Mouse (Mus musculus) kidney, adult 2 months (tissue): ENCODE measurements at regions not wholly inside any gene's neighbourhood (a gene's known extent, or its start where the extent isn't known, plus 50 kb on each side); places are given as distances from the start of the nearest gene placed in this dataset.

ENCODE experiments used
- DNase-seq: peaks from one replicate; pipeline ENCODE4 v3.0.0; 2021
- H3K27ac ChIP-seq: fragments of 200-500 bp; 2 replicates; pipeline ENCODE4 v1.5.1; 2012; ENCODE audit warnings: low read depth, low read length, control low read depth, inconsistent platforms; ENCODE audit not compliant: insufficient read depth
- H3K27me3 ChIP-seq: fragments of 200-500 bp; replicated peaks from 2 replicates; pipeline ENCODE4 v1.6.1; 2012; ENCODE audit warnings: mild to moderate bottlenecking, moderate library complexity, low read length, inconsistent platforms; ENCODE audit not compliant: control insufficient read depth, insufficient read depth
- H3K36me3 ChIP-seq: fragments of 200-500 bp; 2 replicates; pipeline ENCODE4 v1.6.1; 2012; ENCODE audit warnings: mild to moderate bottlenecking, moderate library complexity, low read length, inconsistent platforms; ENCODE audit not compliant: control insufficient read depth, insufficient read depth
- H3K4me1 ChIP-seq: fragments of 200-500 bp; 2 replicates; pipeline ENCODE4 v1.6.1; 2011; ENCODE audit warnings: low read length; ENCODE audit not compliant: control insufficient read depth, insufficient read depth
- H3K4me3 ChIP-seq: fragments of 200-500 bp; 2 replicates; pipeline ENCODE4 v1.5.1; 2011; ENCODE audit warnings: mild to moderate bottlenecking, low read depth, low read length, control low read depth; ENCODE audit not compliant: insufficient read depth
- CTCF ChIP-seq: fragments of 200-500 bp; conservative IDR thresholded peaks from 2 replicates; pipeline ENCODE4 v1.5.1; 2011; ENCODE audit warnings: low read depth, mild to moderate bottlenecking, control low read depth, low read length, moderate library complexity, mixed read lengths; ENCODE audit not compliant: insufficient read depth, insufficient read length
- POLR2A ChIP-seq: fragments of 200-500 bp; IDR thresholded peaks from one replicate; pipeline ENCODE4 v1.6.1; 2011; ENCODE audit warnings: low read depth, low read length, control low read depth
- WGBS: fragments of 180-500 bp; shearing (Covaris S2); methylation state at CpG from one replicate; pipeline ENCODE4 v1.1.7; 2018; 5-methylcytosine and 5-hydroxymethylcytosine counted together

DNA sequence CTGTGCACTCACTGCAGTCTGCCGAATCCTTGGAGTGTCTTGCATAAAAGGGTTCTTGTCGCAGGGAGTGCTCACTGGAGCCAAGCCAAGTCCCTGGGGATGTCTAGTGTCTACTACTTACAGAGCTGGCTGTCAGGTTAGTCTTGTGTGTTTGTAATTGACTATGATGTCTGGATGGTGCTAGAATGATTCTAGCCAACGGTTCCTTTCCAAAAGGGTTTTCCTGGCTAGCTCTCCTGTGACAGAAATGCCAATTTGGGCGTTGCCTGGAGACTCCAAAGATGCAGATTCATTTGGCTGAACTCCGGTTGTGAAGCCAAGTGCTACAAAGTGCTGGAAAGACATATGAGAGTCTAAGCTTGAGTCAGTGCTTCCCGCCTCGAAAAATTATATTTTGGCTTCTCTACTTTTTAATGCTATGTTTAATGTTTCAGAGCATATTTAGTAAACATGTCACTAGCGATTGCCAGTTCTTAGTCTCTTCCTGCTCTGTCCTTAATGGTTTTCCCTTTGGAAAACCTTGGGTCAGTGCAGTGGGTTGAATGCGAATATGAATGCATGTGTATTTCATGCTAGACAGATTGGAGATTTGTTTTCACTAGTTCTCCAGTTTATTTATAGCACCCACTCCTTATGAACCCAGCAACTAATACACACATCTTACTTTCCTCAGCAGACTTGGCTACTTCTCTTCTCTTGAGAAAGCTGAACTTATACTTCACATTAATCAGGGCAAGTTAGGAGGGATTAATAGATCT lies 162.2 kb upstream of the Etaa1 start:
- Histone ChIP-seq H3K36me3 (no peaks in the 10 kb centered on the region), H3K4me1 (no peaks in the 10 kb centered on the region), H3K4me3 (no peak overlapping the region), H3K27me3 (no peaks in the 10 kb centered on the region), H3K27ac (no peak overlapping the region)
- TF ChIP-seq CTCF (no peak), POLR2A (no peak)
- DNase-seq = no peak
- 81% methylated on average over 9 of the region's 9 CpGs for WGBS

DNA sequence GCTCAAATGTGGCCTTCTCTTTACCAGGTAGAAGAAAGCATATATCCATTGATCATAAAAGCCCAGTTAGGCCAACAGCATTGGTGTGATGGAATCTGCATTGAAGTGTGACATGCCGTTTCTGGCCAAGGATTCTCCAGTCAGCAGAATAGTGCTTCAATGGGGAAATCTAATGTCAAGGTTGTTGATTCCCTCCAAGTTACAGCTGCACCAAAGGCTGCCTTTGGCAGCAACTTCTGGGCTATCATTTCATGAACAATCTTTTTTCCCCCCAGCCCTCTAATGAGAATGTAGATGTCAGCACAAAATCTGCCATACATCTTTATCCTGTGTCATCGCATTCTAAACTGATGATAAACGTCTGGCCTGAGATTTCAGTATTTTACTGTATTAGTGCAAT lies 149.2 kb upstream of the Etaa1 start:
- TF ChIP-seq CTCF = no peak
- TF ChIP-seq POLR2A = no peak
- Histone ChIP-seq H3K4me3 (no peak overlapping the region), H3K27me3 (no peaks in the 10 kb centered on the region), H3K27ac (no peak overlapping the region), H3K4me1 (no peaks in the 10 kb centered on the region), H3K36me3 (no peaks in the 10 kb centered on the region)
- WGBS = 80% methylated on average over 3 of the region's 3 CpGs
- DNase-seq = no peak

DNA sequence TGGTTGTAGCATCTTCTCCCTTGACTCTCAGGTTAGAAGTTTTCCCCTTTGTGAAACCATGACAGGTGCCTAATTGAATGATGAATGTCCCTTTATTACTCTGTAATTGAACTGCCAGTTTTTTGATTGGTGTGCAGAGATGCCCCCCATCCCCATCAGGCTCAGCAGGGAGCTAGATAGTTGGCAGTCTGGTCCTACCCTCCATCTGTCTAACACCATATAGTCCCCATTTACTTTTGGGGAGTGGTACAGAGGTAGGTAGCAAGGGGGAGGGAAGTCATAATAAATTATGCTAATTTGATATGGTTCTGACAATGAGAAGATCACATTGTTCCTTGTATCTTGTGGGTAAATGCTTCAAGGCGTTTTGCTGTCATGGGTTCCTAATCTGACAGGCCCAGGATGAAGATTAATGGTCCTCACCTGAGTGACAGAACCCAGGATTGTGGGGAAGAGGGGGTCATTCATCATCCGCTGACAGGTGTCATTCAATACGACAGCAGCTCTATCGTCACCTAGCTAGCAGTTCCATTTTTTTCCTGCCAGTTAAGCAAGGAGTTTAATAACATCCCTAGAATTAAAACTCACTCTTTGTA lies 122.3 kb upstream of the Etaa1 start:
- no peak for DNase-seq
- TF ChIP-seq POLR2A = no peak
- TF ChIP-seq CTCF = no peak
- Histone ChIP-seq H3K27me3 (no peaks in the 10 kb centered on the region), H3K27ac (no peak overlapping the region), H3K4me3 (no peak overlapping the region), H3K4me1 (no peaks in the 10 kb centered on the region), H3K36me3 (no peaks in the 10 kb centered on the region)
- WGBS = 66% methylated on average over 4 of the region's 4 CpGs

DNA sequence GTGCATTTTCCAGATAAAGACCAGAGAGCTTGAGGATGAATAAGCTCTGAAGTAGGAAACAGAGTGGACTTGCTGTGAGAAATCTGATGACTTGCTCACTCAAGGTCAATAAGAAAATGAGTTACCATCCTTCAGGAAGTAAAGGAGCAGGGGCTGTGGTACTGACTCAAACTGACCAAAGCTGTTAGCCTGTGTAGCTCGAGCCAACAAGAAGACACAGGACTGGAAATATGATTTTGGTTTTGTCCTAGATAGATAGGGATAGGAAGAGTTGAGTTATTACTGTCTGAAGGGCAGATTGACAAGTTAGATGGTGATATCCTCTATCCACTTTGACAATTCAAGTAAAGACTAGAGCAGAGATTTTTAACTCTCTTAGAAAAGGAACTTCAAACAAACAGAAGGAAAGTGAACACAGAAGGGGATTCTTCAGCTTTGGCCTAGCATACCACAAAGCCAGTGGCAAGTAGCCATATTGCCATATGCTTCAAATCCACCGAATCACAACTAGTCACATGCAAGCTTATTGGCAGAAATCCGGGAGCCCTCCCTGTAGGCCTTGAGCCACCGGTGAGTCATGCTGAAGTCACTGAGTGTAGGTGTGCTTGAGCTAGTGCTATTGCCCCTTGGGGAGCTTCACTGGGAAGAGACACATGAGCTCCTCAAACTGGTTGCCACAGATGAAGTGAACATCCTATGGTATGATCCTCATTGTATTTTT lies 117.1 kb upstream of the Etaa1 start:
- no peak for TF ChIP-seq POLR2A
- TF ChIP-seq CTCF = no peak
- H3K4me3 ChIP-seq = no peak overlapping the region
- no peak overlapping the region for H3K27ac ChIP-seq
- no peak for DNase-seq
- H3K36me3 ChIP-seq = no peaks in the 10 kb centered on the region
- no peaks in the 10 kb centered on the region for H3K4me1 ChIP-seq
- WGBS = 77% methylated on average over 4 of the region's 4 CpGs
- H3K27me3 ChIP-seq = no peaks in the 10 kb centered on the region

DNA sequence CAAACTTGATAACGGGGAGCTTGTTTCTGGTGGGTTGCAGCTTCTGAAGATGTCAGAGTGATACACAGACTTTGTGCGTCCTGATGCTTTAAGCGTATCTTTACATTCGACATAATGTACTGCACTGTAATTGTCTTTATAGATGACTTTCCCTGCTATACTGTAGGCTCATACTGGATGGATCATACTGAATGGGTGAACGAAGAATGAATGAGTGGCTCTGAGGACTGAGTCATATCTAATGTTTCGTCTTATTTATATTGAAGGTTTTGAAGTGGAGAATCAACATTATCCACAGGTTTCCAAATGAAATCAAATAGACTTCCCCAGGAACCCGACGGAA lies 116.3 kb upstream of the Etaa1 start:
- TF ChIP-seq CTCF (no peak), POLR2A (no peak)
- Histone ChIP-seq H3K27me3 (no peaks in the 10 kb centered on the region), H3K36me3 (no peaks in the 10 kb centered on the region), H3K4me3 (no peak overlapping the region), H3K27ac (no peak overlapping the region), H3K4me1 (no peaks in the 10 kb centered on the region)
- DNase-seq = no peak
- 78% methylated on average over 8 of the region's 8 CpGs for WGBS

DNA sequence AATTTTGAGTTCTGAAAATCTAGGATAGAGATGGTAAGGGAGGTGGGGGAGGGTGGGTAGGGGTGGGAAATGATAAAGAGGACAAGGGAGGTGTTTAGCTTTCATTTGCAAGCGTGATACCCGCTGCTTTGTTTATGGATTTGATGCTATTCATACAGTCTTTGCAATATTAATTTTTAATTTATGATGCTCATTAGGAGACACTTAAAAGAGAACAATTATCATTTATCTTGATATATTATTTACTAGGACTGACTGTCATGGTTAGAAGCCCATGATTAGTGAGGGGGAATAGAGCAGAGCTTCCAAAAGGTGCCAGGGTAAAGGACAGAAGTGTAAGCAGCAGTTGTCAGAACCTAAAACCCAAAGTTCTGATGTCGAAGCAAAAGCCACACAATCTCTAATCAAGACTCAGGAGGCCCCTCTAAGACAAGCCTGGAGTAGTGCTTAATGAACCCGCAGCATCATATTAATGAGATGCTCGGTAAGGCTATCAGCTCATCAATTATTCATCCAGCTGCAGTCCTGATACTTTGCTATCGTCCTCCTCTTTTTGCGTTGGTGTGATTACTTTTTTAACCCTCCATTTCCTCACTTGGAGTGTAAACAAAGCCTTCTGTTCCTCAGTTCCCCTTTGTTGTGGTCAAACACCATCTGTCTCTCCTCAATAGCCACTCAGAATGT lies 115.8 kb upstream of the Etaa1 start:
- Histone ChIP-seq H3K4me1 (no peaks in the 10 kb centered on the region), H3K27me3 (no peaks in the 10 kb centered on the region), H3K4me3 (no peak overlapping the region), H3K27ac (no peak overlapping the region), H3K36me3 (no peaks in the 10 kb centered on the region)
- 55% methylated on average over 7 of the region's 7 CpGs for WGBS
- DNase-seq = no peak
- no peak for TF ChIP-seq CTCF
- TF ChIP-seq POLR2A = no peak

DNA sequence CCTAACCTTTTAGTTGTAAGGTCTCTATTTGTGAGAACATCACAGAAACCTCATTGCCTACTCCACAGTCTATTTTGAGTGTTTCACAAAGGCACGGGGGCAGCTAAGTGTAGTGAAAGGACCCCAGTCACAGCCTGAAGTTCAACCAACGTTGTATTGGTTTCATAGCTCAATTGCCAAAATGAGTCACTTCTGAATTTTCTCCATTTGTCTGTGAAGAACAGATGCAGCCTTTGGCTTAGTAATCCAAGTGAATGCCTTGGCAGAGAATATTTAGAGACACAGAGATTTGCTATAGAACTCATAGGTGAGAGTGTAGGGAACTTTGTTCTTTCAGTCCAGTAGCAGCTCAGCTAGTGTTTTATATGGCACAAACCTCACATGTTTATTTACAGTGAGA lies 114.4 kb upstream of the Etaa1 start:
- no peak overlapping the region for H3K27ac ChIP-seq
- H3K36me3 ChIP-seq = no peaks in the 10 kb centered on the region
- H3K4me1 ChIP-seq = no peaks in the 10 kb centered on the region
- no peak overlapping the region for H3K4me3 ChIP-seq
- WGBS = 58% methylated on average over 2 of the region's 2 CpGs
- H3K27me3 ChIP-seq = no peaks in the 10 kb centered on the region
- TF ChIP-seq POLR2A = no peak
- no peak for TF ChIP-seq CTCF
- no peak for DNase-seq
